Mouse (Mus musculus): Measurements from ENCODE around the gene Rnf10.

DNA sequence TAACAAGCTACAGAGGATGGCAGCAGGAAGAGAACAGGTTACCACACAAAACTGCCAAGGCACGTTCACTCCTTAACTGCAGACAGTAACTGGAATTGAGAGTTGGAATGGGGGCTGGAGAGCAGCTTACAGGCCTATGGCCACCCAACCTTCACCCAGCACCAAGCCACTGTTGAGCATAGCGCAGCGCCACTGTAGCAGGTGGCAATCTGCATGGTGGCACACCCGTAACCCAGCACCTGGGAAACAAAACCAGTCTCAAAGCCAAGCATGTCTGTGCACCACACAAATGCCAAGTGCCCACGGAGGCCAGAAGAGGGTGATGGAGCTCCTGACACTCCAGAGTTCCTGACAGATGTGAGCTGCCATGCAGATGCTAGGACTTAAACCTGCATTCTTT, 6.4 kb downstream of the Rnf10 start:
- TF ChIP-seq CTCF (IDR thresholded peaks at IDR 0.05; ENCODE audit: borderline replicate concordance, insufficient read depth, low read length): no peak
- no peak for TF ChIP-seq POLR2A (IDR thresholded peaks at IDR 0.05; ENCODE audit: low read depth, low read length)
